Mouse (Mus musculus): ENCODE measurements around the gene Ralbp1. TPM values are rescaled to one million over a fixed set of nuclear protein-coding genes. Genes with fewer than 3 reads are reported as not detected.

The Ralbp1 gene
- polyA plus RNA-seq, 1 experiment from 2014 or later = 42.9 TPM

DNA sequence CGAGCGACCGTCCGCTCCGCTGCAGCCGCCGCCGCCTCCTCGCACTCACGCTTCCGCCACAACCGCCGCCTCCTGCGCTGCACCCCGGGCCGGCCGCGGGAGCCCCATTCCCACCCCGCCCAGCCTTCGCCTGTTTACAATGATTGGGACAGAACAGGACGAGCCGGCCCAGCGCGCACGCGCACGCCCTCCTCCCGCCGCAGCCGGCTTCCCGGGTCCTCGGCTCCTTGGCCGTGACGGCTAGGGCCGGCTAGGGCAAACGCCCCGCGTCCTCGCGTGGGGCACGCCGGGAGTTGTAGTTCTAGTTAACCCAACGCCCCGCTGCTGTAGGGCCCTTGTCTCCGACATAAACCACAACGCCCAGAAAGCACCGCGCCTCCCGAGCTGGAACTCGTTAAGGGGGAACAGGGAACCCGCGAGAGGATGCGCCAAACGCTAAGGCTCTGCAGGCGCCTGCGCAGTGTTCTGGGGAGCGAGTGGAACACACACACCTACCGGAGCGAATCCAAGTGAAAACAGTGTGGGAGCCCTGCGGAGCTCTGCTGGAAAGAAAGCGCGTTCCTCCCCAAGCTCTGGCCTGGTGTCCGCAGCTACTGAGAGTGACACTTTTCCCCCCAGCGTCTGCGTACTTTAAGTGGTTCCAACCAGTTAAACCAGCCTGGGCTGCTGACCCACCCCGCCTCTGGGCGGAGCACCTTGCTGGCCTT, 754 bp downstream of the Ralbp1 start:
- peaks cover 10% of the 10 kb centered on the region for H3K4me1 ChIP-seq (ENCODE audit: control insufficient read depth, insufficient read depth, low read length)
- ATAC-seq (peak; percentile 99), DNase-seq (ENCODE audit: low spot score) (peak; percentile 100)
- H3K4me2 ChIP-seq (ENCODE audit: low read length) = peak overlapping the region; percentile 96
- no peaks in the 10 kb centered on the region for H3K36me3 ChIP-seq (ENCODE audit: control insufficient read depth, insufficient read depth, low read length)
- H3K27ac ChIP-seq (ENCODE audit: low read depth, low read length) = peak overlapping the region; percentile 94
- H3K27me3 ChIP-seq (replicated peaks; ENCODE audit: control insufficient read depth, insufficient read depth, low read length) = no peaks in the 10 kb centered on the region
- WGBS = under 1% methylated on average over 67 of the region's 67 CpGs
- no peaks in the 10 kb centered on the region for H3K9me3 ChIP-seq (replicated peaks; ENCODE audit: control insufficient read depth, low read length)
- H3K9ac ChIP-seq (ENCODE audit: low read length) = peak overlapping the region; percentile 90
- H3K4me3 ChIP-seq (ENCODE audit: low read depth, low read length) = peak overlapping the region; percentile 95

DNA sequence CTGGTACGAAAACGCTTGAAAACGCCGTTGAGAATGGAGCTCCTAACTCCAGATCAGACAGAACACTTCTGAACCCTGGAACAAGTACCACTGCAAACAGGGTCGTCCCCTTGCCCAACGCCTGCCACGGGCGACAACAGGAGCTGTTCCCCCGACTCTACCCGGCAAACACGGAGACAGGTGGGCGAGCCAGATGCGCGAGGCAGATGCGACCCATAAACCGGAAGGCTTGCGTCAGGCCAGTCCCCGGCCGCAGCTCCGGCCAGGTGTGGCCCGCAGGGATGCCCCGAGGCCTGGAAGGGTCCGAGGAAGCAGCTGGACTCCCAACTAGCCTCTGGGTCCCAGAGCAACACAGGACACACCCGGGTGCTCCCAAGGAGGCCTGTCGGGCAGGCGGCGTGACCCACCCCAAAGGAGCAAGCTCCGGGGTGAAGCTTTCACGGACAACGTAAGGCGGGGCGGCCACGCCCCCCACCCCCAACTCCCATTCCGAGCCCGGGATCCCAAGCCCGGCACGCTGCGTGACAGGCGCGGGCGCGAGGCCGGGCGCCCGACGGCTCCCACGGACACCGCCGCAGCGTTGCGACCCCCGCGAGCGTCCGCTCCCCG, 1.4 kb downstream of the Ralbp1 start:
- peak overlapping the region; percentile 90 for H3K9ac ChIP-seq (ENCODE audit: low read length)
- peak overlapping the region; percentile 89 for H3K27ac ChIP-seq (ENCODE audit: low read depth, low read length)
- peaks cover 10% of the 10 kb centered on the region for H3K4me1 ChIP-seq (ENCODE audit: control insufficient read depth, insufficient read depth, low read length)
- H3K9me3 ChIP-seq (replicated peaks; ENCODE audit: control insufficient read depth, low read length) = no peaks in the 10 kb centered on the region
- ATAC-seq (peak; percentile 19), DNase-seq (ENCODE audit: low spot score) (peak; percentile 53)
- H3K27me3 ChIP-seq (replicated peaks; ENCODE audit: control insufficient read depth, insufficient read depth, low read length) = no peaks in the 10 kb centered on the region
- H3K4me3 ChIP-seq (ENCODE audit: low read depth, low read length) = peak overlapping the region; percentile 95
- under 1% methylated on average over 54 of the region's 56 CpGs for WGBS
- peak overlapping the region; percentile 96 for H3K4me2 ChIP-seq (ENCODE audit: low read length)
- no peaks in the 10 kb centered on the region for H3K36me3 ChIP-seq (ENCODE audit: control insufficient read depth, insufficient read depth, low read length)

DNA sequence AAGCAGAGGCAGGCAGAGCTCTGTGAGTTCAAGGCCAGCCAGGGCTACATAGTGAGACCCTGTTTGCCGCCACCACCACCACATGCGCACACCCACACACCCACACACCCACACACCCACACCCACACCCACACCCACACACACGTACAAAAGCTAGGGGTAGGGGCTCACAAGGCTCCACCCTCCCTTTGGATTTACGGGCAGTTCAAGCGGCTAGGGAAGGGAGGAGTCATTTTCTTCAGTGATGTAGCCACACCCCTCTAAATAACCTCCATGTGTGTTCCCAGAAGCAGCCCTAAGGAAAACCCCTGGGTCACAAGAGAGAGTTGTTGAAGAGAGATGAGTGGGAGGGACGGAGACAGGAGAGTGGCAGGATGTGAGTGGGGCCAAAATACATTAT, 8.6 kb downstream of the Ralbp1 start:
- H3K4me3 ChIP-seq (ENCODE audit: low read depth, low read length) = no peak overlapping the region
- H3K9me3 ChIP-seq (replicated peaks; ENCODE audit: control insufficient read depth, low read length) = no peaks in the 10 kb centered on the region
- no peak overlapping the region for H3K4me2 ChIP-seq (ENCODE audit: low read length)
- no peak overlapping the region for H3K27ac ChIP-seq (ENCODE audit: low read depth, low read length)
- no peak for DNase-seq (ENCODE audit: low spot score)
- H3K9ac ChIP-seq (ENCODE audit: low read length) = no peak overlapping the region
- ATAC-seq = no peak
- no peaks in the 10 kb centered on the region for H3K27me3 ChIP-seq (replicated peaks; ENCODE audit: control insufficient read depth, insufficient read depth, low read length)
- 82% methylated on average over 6 of the region's 6 CpGs for WGBS
- peaks cover under 1% of the 10 kb centered on the region; the same call in 1 of the 2 replicates for H3K4me1 ChIP-seq (ENCODE audit: control insufficient read depth, insufficient read depth, low read length)
- no peaks in the 10 kb centered on the region for H3K36me3 ChIP-seq (ENCODE audit: control insufficient read depth, insufficient read depth, low read length)

DNA sequence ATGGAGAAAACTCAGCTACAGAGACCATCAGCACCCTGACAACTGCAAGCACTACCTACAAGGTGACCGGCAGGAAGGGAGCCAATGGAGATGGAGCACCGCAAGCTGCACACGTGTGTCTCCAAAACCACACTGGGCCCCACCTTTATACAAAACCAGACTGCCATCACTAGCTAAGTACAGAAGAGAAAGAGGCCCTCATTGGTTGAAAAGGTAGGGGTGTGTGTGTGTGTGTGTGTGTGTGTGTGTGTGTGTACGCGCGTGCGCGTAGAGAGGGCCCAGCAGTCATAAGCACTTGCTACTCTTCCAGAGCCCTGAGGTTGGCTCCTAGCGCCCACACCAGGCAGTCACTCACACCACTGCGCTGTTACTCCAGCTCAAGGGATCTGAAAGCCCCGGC, 11.8 kb downstream of the Ralbp1 start:
- Histone ChIP-seq H3K4me1 (ENCODE audit: control insufficient read depth, insufficient read depth, low read length) (peaks cover 5% of the 10 kb centered on the region; the same call in 1 of the 2 replicates), H3K4me2 (ENCODE audit: low read length) (no peak overlapping the region), H3K9me3 (replicated peaks; ENCODE audit: control insufficient read depth, low read length) (no peaks in the 10 kb centered on the region), H3K9ac (ENCODE audit: low read length) (no peak overlapping the region), H3K27ac (ENCODE audit: low read depth, low read length) (no peak overlapping the region), H3K27me3 (replicated peaks; ENCODE audit: control insufficient read depth, insufficient read depth, low read length) (no peaks in the 10 kb centered on the region), H3K36me3 (ENCODE audit: control insufficient read depth, insufficient read depth, low read length) (no peaks in the 10 kb centered on the region), H3K4me3 (ENCODE audit: low read depth, low read length) (no peak overlapping the region)
- ATAC-seq (no peak), DNase-seq (ENCODE audit: low spot score) (no peak)
- 90% methylated on average over 11 of the region's 11 CpGs for WGBS

DNA sequence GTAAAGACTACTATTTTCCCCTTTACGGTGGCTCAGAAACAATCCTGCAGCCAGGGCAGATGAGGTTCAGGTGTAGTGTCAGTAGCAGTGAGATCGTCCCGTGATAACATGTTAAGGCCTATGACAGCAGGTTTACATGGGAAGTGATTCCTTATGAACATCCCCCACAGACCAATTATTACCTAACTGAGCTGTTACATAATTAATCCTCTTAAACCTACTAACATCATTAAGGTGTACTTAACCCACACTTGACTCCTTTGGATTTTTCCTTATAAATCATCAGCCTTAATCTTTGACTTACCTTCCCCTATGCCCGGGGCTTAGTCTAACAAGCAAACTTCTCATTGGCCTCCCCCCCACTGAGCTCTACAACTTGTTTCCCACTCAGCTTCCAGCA, 12.4 kb downstream of the Ralbp1 start:
- H3K36me3 ChIP-seq (ENCODE audit: control insufficient read depth, insufficient read depth, low read length) = no peaks in the 10 kb centered on the region
- H3K4me1 ChIP-seq (ENCODE audit: control insufficient read depth, insufficient read depth, low read length) = peaks cover 5% of the 10 kb centered on the region; the same call in 1 of the 2 replicates
- WGBS = 79% methylated on average over 4 of the region's 4 CpGs
- DNase-seq (ENCODE audit: low spot score) (no peak), ATAC-seq (no peak)
- no peaks in the 10 kb centered on the region for H3K9me3 ChIP-seq (replicated peaks; ENCODE audit: control insufficient read depth, low read length)
- no peaks in the 10 kb centered on the region for H3K27me3 ChIP-seq (replicated peaks; ENCODE audit: control insufficient read depth, insufficient read depth, low read length)
- no peak overlapping the region for H3K27ac ChIP-seq (ENCODE audit: low read depth, low read length)
- H3K4me2 ChIP-seq (ENCODE audit: low read length) = no peak overlapping the region
- H3K9ac ChIP-seq (ENCODE audit: low read length) = no peak overlapping the region
- no peak overlapping the region for H3K4me3 ChIP-seq (ENCODE audit: low read depth, low read length)

DNA sequence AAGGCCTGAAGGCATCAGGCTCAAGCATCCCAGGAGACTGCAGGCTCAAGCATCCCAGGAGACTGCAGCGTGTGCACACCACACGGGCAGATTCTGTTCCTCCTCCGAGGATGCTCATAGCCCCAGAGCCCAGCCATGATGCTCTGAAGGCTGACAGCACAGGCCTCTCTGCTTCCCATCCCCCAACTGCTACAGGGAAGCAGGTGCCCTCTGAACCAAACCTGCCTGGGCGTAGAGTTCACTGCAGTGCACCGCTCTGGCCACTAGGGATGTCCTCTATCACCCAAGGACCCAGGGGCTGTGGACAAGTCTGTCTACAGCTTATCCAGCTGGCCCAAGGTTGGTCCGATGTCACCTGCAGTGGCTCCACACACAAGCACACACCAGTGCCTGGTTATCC, 12.9 kb downstream of the Ralbp1 start:
- no peaks in the 10 kb centered on the region for H3K36me3 ChIP-seq (ENCODE audit: control insufficient read depth, insufficient read depth, low read length)
- H3K4me3 ChIP-seq (ENCODE audit: low read depth, low read length) = no peak overlapping the region
- no peaks in the 10 kb centered on the region for H3K9me3 ChIP-seq (replicated peaks; ENCODE audit: control insufficient read depth, low read length)
- no peak overlapping the region for H3K9ac ChIP-seq (ENCODE audit: low read length)
- no peaks in the 10 kb centered on the region for H3K27me3 ChIP-seq (replicated peaks; ENCODE audit: control insufficient read depth, insufficient read depth, low read length)
- 36% methylated on average over 6 of the region's 6 CpGs for WGBS
- no peak overlapping the region for H3K27ac ChIP-seq (ENCODE audit: low read depth, low read length)
- no peak for DNase-seq (ENCODE audit: low spot score)
- peaks cover 5% of the 10 kb centered on the region; the same call in 1 of the 2 replicates for H3K4me1 ChIP-seq (ENCODE audit: control insufficient read depth, insufficient read depth, low read length)
- H3K4me2 ChIP-seq (ENCODE audit: low read length) = no peak overlapping the region
- peak; percentile 32; the same call in 1 of the 2 replicates for ATAC-seq

DNA sequence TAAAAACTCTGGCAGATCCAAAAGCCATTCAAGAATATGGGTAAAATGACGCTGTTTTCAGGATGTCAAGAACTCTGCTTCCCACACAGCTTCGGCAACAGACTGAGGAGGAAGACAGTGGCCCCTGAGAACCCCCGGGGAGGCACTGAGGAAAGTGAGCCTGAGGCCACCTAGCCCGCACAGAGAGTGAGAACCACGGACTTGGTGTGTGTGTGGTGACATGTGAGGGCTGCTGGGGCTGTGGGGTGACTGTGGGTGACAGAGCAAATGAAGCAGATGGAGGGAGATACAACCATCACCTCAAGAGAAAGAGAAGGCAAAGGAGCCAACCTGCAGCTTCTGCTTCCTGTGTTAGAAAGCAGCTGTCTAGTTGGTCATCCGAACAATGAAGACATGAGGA, 13.5 kb downstream of the Ralbp1 start:
- Histone ChIP-seq H3K27me3 (replicated peaks; ENCODE audit: control insufficient read depth, insufficient read depth, low read length) (no peaks in the 10 kb centered on the region), H3K27ac (ENCODE audit: low read depth, low read length) (no peak overlapping the region), H3K9ac (ENCODE audit: low read length) (no peak overlapping the region), H3K4me1 (ENCODE audit: control insufficient read depth, insufficient read depth, low read length) (peaks cover 5% of the 10 kb centered on the region; the same call in 1 of the 2 replicates), H3K4me2 (ENCODE audit: low read length) (no peak overlapping the region), H3K9me3 (replicated peaks; ENCODE audit: control insufficient read depth, low read length) (no peaks in the 10 kb centered on the region), H3K4me3 (ENCODE audit: low read depth, low read length) (no peak overlapping the region), H3K36me3 (ENCODE audit: control insufficient read depth, insufficient read depth, low read length) (peaks cover 5% of the 10 kb centered on the region; the same call in 1 of the 2 replicates)
- DNase-seq (ENCODE audit: low spot score) = no peak
- 70% methylated on average over 6 of the region's 6 CpGs for WGBS
- ATAC-seq = no peak

DNA sequence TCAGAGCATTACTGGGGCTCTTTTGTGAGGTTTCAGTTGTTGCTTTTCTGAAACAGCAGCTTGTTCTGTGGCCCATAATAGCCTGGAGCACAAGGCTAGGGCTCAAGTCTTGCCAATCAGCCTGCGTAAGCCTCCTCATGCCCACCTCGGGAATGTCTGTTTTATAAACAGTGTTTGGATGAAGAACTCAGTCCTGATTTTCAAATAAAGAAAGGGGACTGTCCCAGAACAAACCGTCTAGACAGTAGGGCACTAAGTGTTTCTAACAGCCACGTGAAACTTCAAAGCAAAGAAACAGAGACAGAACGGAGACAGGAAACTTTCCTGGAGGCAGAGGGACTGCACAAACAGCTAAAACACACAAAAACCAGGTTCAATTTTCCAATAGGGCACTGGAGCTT, 14.0 kb downstream of the Ralbp1 start:
- Histone ChIP-seq H3K27me3 (replicated peaks; ENCODE audit: control insufficient read depth, insufficient read depth, low read length) (no peaks in the 10 kb centered on the region), H3K9ac (ENCODE audit: low read length) (no peak overlapping the region), H3K9me3 (replicated peaks; ENCODE audit: control insufficient read depth, low read length) (no peaks in the 10 kb centered on the region), H3K27ac (ENCODE audit: low read depth, low read length) (no peak overlapping the region), H3K36me3 (ENCODE audit: control insufficient read depth, insufficient read depth, low read length) (peaks cover 7% of the 10 kb centered on the region), H3K4me3 (ENCODE audit: low read depth, low read length) (no peak overlapping the region), H3K4me2 (ENCODE audit: low read length) (no peak overlapping the region), H3K4me1 (ENCODE audit: control insufficient read depth, insufficient read depth, low read length) (peaks cover 5% of the 10 kb centered on the region; the same call in 1 of the 2 replicates)
- WGBS = 25% methylated on average over 5 of the region's 5 CpGs
- ATAC-seq (no peak), DNase-seq (ENCODE audit: low spot score) (no peak)

DNA sequence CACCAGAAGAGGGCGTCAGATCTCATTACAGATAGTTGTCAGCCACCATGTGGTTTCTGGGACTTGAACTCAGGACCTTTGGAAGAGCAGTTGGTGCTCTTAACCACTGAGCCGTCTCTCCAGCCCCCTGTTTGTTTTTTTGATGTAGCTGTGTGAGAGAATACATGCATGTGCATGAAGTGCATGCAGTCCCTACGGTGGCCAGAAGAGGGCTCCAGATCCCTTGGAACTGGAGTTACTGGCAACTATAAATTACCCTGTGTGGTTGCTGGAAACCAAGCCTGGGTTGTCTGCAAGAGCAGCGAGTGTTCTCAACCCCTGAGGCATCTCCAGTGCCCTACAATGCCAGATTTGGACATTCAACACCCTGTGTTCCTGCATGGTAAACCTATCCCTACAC, 15.5 kb downstream of the Ralbp1 start:
- H3K36me3 ChIP-seq (ENCODE audit: control insufficient read depth, insufficient read depth, low read length) = peaks cover 12% of the 10 kb centered on the region
- peaks cover 5% of the 10 kb centered on the region; the same call in 1 of the 2 replicates for H3K4me1 ChIP-seq (ENCODE audit: control insufficient read depth, insufficient read depth, low read length)
- WGBS = 40% methylated on average over 4 of the region's 4 CpGs
- no peaks in the 10 kb centered on the region for H3K27me3 ChIP-seq (replicated peaks; ENCODE audit: control insufficient read depth, insufficient read depth, low read length)
- ATAC-seq = 0 out of 2 replicates have a peak, but pooled peaks have one; percentile 18
- no peak overlapping the region for H3K4me3 ChIP-seq (ENCODE audit: low read depth, low read length)
- no peak overlapping the region for H3K9ac ChIP-seq (ENCODE audit: low read length)
- no peak overlapping the region for H3K4me2 ChIP-seq (ENCODE audit: low read length)
- peak; percentile 72 for DNase-seq (ENCODE audit: low spot score)
- H3K27ac ChIP-seq (ENCODE audit: low read depth, low read length) = no peak overlapping the region
- H3K9me3 ChIP-seq (replicated peaks; ENCODE audit: control insufficient read depth, low read length) = no peaks in the 10 kb centered on the region
